Mouse (Mus musculus): ENCODE results near the gene Slc25a18. TPM values are rescaled to one million over a fixed set of nuclear protein-coding genes. Genes with fewer than 3 reads are reported as not detected.

Slc25a18 gene
- polyA plus RNA-seq (2015; fragmentation: Nextera tagmentation; extraction: Ambion mirVana): 0.57 and 0.67 TPM in 2 replicates

- Histone ChIP-seq H3K4me2 (replicated peaks) (no peak within 1 kb of the TSS), H3K4me3 (no peak within 1 kb of the TSS), H3K36me3 (peaks cover 4% of the 10 kb centered on the region; the same call in 1 of the 2 replicates), H3K27me3 (no peaks in the 10 kb centered on the region), H3K4me1 (peaks cover 6% of the 10 kb centered on the region; the same call in 1 of the 2 replicates), H3K27ac (no peak within 1 kb of the TSS), H3K9me3 (no peaks in the 10 kb centered on the region), H3K9ac (no peak within 1 kb of the TSS)
- no peak for ATAC-seq (ENCODE audit: low FRiP score, low read depth)
- WGBS: 65% methylated on average over 5 of the region's 5 CpGs
Observed at GRCm38 (mm10) chr6:120773149-120773628, at the start of gene Slc25a18. Slc25a18 (plus strand) TSS chr6:120773578.

- Histone ChIP-seq H3K27ac (no peak overlapping the region), H3K36me3 (no peaks in the 10 kb centered on the region), H3K9me3 (no peaks in the 10 kb centered on the region), H3K9ac (no peak overlapping the region), H3K4me3 (no peak overlapping the region), H3K27me3 (no peaks in the 10 kb centered on the region), H3K4me2 (replicated peaks) (no peak overlapping the region), H3K4me1 (no peaks in the 10 kb centered on the region)
- 82% methylated on average over 2 of the region's 2 CpGs for WGBS
- no peak for ATAC-seq (ENCODE audit: low FRiP score, low read depth)
Observed at GRCm38 (mm10) chr6:120725986-120726385, 47.4 kb upstream of the Slc25a18 start.

- 85% methylated on average over 3 of the region's 3 CpGs for WGBS
Observed at GRCm38 (mm10) chr6:120736011-120736410, 37.4 kb upstream of the Slc25a18 start.

GRCm38 (mm10) chr6:120736566-120736965 is 36.8 kb upstream of the Slc25a18 start:
- peaks cover 11% of the 10 kb centered on the region for H3K36me3 ChIP-seq
- 72% methylated on average over 3 of the region's 3 CpGs for WGBS
- no peak overlapping the region for H3K4me2 ChIP-seq (replicated peaks)
- H3K4me3 ChIP-seq: no peak overlapping the region
- no peak overlapping the region for H3K27ac ChIP-seq
- H3K9me3 ChIP-seq: no peaks in the 10 kb centered on the region
- no peak for ATAC-seq (ENCODE audit: low FRiP score, low read depth)
- H3K27me3 ChIP-seq: no peaks in the 10 kb centered on the region
- H3K4me1 ChIP-seq: no peaks in the 10 kb centered on the region
- H3K9ac ChIP-seq: no peak overlapping the region

More at GRCm38 (mm10) chr6:120736011-120736410, 37.4 kb upstream of the Slc25a18 start:
- Histone ChIP-seq H3K4me1 (no peaks in the 10 kb centered on the region), H3K27me3 (no peaks in the 10 kb centered on the region), H3K9ac (no peak overlapping the region), H3K4me3 (no peak overlapping the region), H3K4me2 (replicated peaks) (no peak overlapping the region), H3K9me3 (no peaks in the 10 kb centered on the region), H3K36me3 (peaks cover 11% of the 10 kb centered on the region), H3K27ac (no peak overlapping the region)
- no peak for ATAC-seq (ENCODE audit: low FRiP score, low read depth)

GRCm38 (mm10) chr6:120743130-120743529 is 30.2 kb upstream of the Slc25a18 start:
- no peak for ATAC-seq (ENCODE audit: low FRiP score, low read depth)

GRCm38 (mm10) chr6:120744266-120744665 is 29.1 kb upstream of the Slc25a18 start:
- no peak overlapping the region for H3K27ac ChIP-seq
- no peaks in the 10 kb centered on the region for H3K9me3 ChIP-seq
- no peaks in the 10 kb centered on the region; the same call in 1 of the 2 replicates for H3K36me3 ChIP-seq
- H3K4me2 ChIP-seq (replicated peaks): no peak overlapping the region
- H3K9ac ChIP-seq: no peak overlapping the region
- H3K4me1 ChIP-seq: no peaks in the 10 kb centered on the region
- WGBS: 89% methylated on average over 7 of the region's 7 CpGs
- no peaks in the 10 kb centered on the region for H3K27me3 ChIP-seq
- no peak for ATAC-seq (ENCODE audit: low FRiP score, low read depth)
- H3K4me3 ChIP-seq: no peak overlapping the region

More at GRCm38 (mm10) chr6:120743130-120743529, 30.2 kb upstream of the Slc25a18 start:
- H3K27ac ChIP-seq: no peak overlapping the region
- WGBS: 87% methylated on average over 2 of the region's 2 CpGs
- H3K4me1 ChIP-seq: no peaks in the 10 kb centered on the region
- H3K9me3 ChIP-seq: no peaks in the 10 kb centered on the region
- peaks cover 1% of the 10 kb centered on the region; the same call in 1 of the 2 replicates for H3K36me3 ChIP-seq
- H3K27me3 ChIP-seq: no peaks in the 10 kb centered on the region
- no peak overlapping the region for H3K4me3 ChIP-seq
- no peak overlapping the region for H3K9ac ChIP-seq
- H3K4me2 ChIP-seq (replicated peaks): no peak overlapping the region

GRCm38 (mm10) chr6:120746416-120746815 is 27.0 kb upstream of the Slc25a18 start:
- Histone ChIP-seq H3K36me3 (peaks cover 9% of the 10 kb centered on the region), H3K9ac (no peak overlapping the region), H3K9me3 (no peaks in the 10 kb centered on the region), H3K27me3 (no peaks in the 10 kb centered on the region), H3K4me3 (no peak overlapping the region), H3K4me1 (no peaks in the 10 kb centered on the region), H3K27ac (no peak overlapping the region), H3K4me2 (replicated peaks) (no peak overlapping the region)
- WGBS: 96% methylated on average over 2 of the region's 2 CpGs
- no peak for ATAC-seq (ENCODE audit: low FRiP score, low read depth)

GRCm38 (mm10) chr6:120761151-120761550 is 12.2 kb upstream of the Slc25a18 start:
- WGBS: 83% methylated on average over 2 of the region's 2 CpGs

GRCm38 (mm10) chr6:120769972-120770371 is 3.4 kb upstream of the Slc25a18 start:
- Histone ChIP-seq H3K9me3 (no peaks in the 10 kb centered on the region), H3K4me3 (no peak overlapping the region), H3K4me2 (replicated peaks) (no peak overlapping the region), H3K27me3 (no peaks in the 10 kb centered on the region), H3K9ac (no peak overlapping the region), H3K4me1 (peaks cover 5% of the 10 kb centered on the region; the same call in 1 of the 2 replicates), H3K27ac (no peak overlapping the region), H3K36me3 (peaks cover 14% of the 10 kb centered on the region)
- no peak for ATAC-seq (ENCODE audit: low FRiP score, low read depth)
- 94% methylated on average over 1 of the region's 1 CpGs for WGBS

More at GRCm38 (mm10) chr6:120761151-120761550, 12.2 kb upstream of the Slc25a18 start:
- ATAC-seq (ENCODE audit: low FRiP score, low read depth): no peak
- no peak overlapping the region for H3K4me3 ChIP-seq
- no peak overlapping the region for H3K9ac ChIP-seq
- no peak overlapping the region for H3K4me2 ChIP-seq (replicated peaks)
- H3K27ac ChIP-seq: no peak overlapping the region
- no peaks in the 10 kb centered on the region for H3K27me3 ChIP-seq
- H3K9me3 ChIP-seq: no peaks in the 10 kb centered on the region
- no peaks in the 10 kb centered on the region for H3K4me1 ChIP-seq
- H3K36me3 ChIP-seq: peaks cover 45% of the 10 kb centered on the region

- Histone ChIP-seq H3K27me3 (no peaks in the 10 kb centered on the region), H3K4me2 (replicated peaks) (no peak overlapping the region), H3K9me3 (no peaks in the 10 kb centered on the region), H3K36me3 (peaks cover 10% of the 10 kb centered on the region), H3K27ac (no peak overlapping the region), H3K9ac (no peak overlapping the region), H3K4me3 (no peak overlapping the region), H3K4me1 (peaks cover 6% of the 10 kb centered on the region; the same call in 1 of the 2 replicates)
- WGBS: 86% methylated on average over 1 of the region's 1 CpGs
- ATAC-seq (ENCODE audit: low FRiP score, low read depth): no peak
Observed at GRCm38 (mm10) chr6:120771366-120771765, 2.0 kb upstream of the Slc25a18 start.

GRCm38 (mm10) chr6:120772025-120772424 is 1.4 kb upstream of the Slc25a18 start:
- H3K9me3 ChIP-seq: no peaks in the 10 kb centered on the region
- ATAC-seq (ENCODE audit: low FRiP score, low read depth): no peak
- H3K4me3 ChIP-seq: no peak overlapping the region
- H3K4me1 ChIP-seq: peaks cover 6% of the 10 kb centered on the region; the same call in 1 of the 2 replicates
- H3K27me3 ChIP-seq: no peaks in the 10 kb centered on the region
- H3K27ac ChIP-seq: no peak overlapping the region
- H3K36me3 ChIP-seq: peaks cover 7% of the 10 kb centered on the region; the same call in 1 of the 2 replicates
- H3K4me2 ChIP-seq (replicated peaks): no peak overlapping the region
- H3K9ac ChIP-seq: no peak overlapping the region

GRCm38 (mm10) chr6:120773763-120774162 is 385 bp downstream of the Slc25a18 start:
- Histone ChIP-seq H3K9me3 (no peaks in the 10 kb centered on the region), H3K9ac (no peak overlapping the region), H3K36me3 (peaks cover 4% of the 10 kb centered on the region; the same call in 1 of the 2 replicates), H3K4me3 (no peak overlapping the region), H3K4me1 (peaks cover 6% of the 10 kb centered on the region; the same call in 1 of the 2 replicates), H3K4me2 (replicated peaks) (no peak overlapping the region), H3K27ac (no peak overlapping the region), H3K27me3 (no peaks in the 10 kb centered on the region)
- no peak for ATAC-seq (ENCODE audit: low FRiP score, low read depth)
- WGBS: 82% methylated on average over 6 of the region's 6 CpGs

- Histone ChIP-seq H3K4me2 (replicated peaks) (no peak overlapping the region), H3K9me3 (no peaks in the 10 kb centered on the region)
- 80% methylated on average over 3 of the region's 3 CpGs for WGBS
Observed at GRCm38 (mm10) chr6:120776286-120776685, 2.9 kb downstream of the Slc25a18 start.

More at GRCm38 (mm10) chr6:120776286-120776685, 2.9 kb downstream of the Slc25a18 start:
- Histone ChIP-seq H3K4me3 (no peak overlapping the region), H3K9ac (no peak overlapping the region), H3K27ac (no peak overlapping the region), H3K27me3 (no peaks in the 10 kb centered on the region), H3K36me3 (peaks cover 2% of the 10 kb centered on the region; the same call in 1 of the 2 replicates), H3K4me1 (peaks cover 6% of the 10 kb centered on the region; the same call in 1 of the 2 replicates)
- no peak for ATAC-seq (ENCODE audit: low FRiP score, low read depth)
